Mouse (Mus musculus): Measurements from ENCODE around the gene Snai1. TPM values are rescaled to one million over a fixed set of nuclear protein-coding genes. Genes with fewer than 3 reads are reported as not detected.
A peak's percentile ranks its signal among the peaks of the same experiment; 100 is the strongest.

Snai1 gene
- 13.6 and 16.0 TPM in 2 replicates for polyA plus RNA-seq (2015; fragmentation: Nextera tagmentation; extraction: Ambion mirVana)

DNA sequence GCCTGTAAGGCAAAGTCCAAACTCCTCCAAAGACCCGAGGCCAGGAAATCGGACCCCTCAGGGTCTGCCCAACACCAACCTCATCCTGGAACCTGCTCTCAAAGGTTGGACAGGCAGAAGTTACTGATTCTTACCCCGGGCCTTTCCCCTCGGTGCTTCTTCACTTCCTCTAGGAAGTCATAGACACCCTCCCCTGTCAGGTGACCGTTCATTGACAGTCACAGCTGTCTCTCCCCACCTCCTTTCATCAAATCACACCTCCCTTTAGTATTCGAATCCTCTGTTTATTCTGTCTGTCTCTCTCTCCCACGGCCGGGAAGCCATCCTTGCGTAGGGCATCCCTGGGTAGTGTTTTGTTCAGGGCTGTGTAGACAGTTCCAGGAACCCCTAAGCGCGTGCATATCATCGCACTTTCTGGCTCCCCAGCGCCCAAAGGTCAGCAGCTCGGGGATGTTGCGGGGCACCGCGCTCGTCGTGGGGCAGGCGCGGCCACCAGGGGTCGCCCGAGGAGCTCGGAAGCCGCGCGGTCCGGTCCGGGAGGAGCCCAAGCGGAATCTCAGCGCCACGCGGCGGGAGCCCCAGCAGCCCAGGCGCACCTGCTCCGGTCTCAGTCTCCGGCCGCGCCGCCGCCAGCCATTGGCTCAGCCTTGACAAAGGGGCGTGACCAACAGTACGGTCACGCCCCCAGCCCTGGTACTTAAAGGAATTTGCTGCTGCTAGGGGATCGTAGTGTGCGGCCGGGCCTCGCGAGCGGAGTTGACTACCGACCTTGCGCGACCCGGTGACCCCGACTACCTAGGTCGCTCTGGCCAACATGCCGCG, at the start of gene Snai1:
Gene Snai1, plus strand, starts transcription at position 720 of the 822 bp plus-strand sequence.
- H3K4me1 ChIP-seq: peaks cover 29% of the 10 kb centered on the region
- peak within 1 kb of the TSS; percentile 54 for H3K4me3 ChIP-seq (replicated peaks)
- WGBS: under 1% methylated on average over 58 of the region's 58 CpGs
- peak within 1 kb of the TSS; percentile 37 for H3K9ac ChIP-seq
- H3K9me3 ChIP-seq: no peaks in the 10 kb centered on the region
- peak; percentile 96 for ATAC-seq (ENCODE audit: insufficient read depth, low FRiP score, low read depth)
- H3K4me2 ChIP-seq: peak within 1 kb of the TSS; percentile 94
- peak within 1 kb of the TSS; percentile 48; the same call in 1 of the 2 replicates for H3K27ac ChIP-seq
- H3K27me3 ChIP-seq (replicated peaks): peaks cover 18% of the 10 kb centered on the region; the same call in 1 of the 2 replicates
- 0 out of 2 replicates have a peak, but pooled peaks cover 3% of the 10 kb centered on the region for H3K36me3 ChIP-seq

DNA sequence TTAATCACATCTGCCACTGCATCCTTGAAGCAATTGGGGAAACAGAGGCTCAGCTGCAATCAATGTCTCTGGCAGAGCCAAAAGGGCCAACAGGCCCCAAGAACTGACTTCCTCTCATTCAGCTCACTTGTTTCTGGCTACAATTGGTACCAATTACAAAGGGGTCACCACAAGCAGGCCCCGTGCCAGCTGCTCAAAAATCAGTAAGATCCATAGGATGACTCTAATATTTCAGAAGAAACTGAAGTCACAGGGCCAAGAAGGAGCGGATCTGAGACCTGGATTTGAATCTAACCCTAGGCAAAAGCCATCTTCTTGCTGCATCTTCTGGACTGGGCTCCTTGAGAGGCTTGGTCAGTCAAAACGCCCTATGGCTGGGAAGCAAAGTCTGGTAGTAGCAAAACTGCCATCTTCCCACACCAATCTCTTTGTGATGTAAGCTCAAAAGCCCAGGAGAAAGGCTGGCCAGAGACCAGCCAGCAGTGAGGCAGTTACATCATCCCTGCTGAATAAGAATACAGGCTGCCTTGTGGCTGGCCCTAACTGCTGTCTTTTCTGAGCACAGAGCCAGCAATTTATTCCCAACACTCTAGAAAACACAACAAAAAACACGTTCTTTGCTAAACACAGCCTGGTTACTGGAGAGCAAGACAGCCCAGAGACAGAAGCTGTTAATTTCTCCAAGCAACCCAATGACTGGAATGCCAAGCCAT, 47.0 kb upstream of the Snai1 start:
- no peaks in the 10 kb centered on the region for H3K9me3 ChIP-seq
- H3K4me1 ChIP-seq: peaks cover 17% of the 10 kb centered on the region
- 75% methylated on average over 4 of the region's 4 CpGs for WGBS
- no peaks in the 10 kb centered on the region for H3K27me3 ChIP-seq (replicated peaks)
- no peaks in the 10 kb centered on the region for H3K36me3 ChIP-seq
- no peak overlapping the region for H3K27ac ChIP-seq
- H3K4me3 ChIP-seq (replicated peaks): peak overlapping the region; percentile 99; the same call in 1 of the 2 replicates
- peak overlapping the region; percentile 82 for H3K4me2 ChIP-seq
- H3K9ac ChIP-seq: no peak overlapping the region
- ATAC-seq (ENCODE audit: insufficient read depth, low FRiP score, low read depth): no peak

DNA sequence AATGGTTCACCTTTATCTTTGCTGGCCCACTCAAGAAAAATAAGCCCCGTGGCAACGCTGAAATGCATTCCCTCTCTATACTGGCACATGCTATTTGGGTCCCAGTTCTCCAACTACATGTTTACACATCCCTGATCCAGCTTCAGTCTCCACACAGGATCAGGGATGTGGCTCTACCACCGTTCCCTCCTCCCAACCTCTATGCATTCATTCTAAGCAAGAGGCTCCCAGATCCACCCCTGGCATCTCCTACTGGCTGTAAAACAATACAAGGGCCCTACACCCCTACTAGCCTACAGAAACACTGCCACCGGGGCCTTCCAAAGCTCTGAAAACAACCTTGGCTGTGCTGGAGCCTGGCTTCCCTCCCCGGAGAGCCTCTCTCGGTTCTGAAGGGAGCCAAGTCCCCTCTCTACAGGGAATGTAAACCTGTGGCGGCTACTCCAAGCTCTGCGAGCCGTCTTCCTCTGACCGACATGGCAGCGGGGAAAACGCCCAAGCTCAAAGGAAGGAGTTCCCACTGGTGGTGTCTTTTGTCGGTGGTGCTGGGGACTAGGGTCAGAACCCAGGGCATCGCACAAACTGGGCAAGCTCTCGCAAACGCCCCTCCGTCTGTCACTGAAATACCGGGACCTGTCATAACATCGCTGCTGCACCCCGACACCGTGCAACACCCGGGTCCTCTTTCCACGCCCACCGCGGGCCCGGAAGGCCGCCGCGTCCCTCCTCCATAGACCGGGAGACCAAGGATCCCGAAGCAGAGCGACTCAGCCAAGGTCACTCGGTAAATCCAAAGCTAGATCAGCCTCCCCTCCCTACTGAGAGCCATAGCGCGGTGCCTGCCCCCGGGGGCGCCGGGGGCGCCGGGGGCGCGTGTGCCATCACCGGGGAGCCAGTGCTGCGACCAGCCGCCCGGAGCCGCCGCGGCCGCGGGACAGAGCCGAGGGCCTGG, 46.0 kb upstream of the Snai1 start, which contains the start of gene Rnf114:
Gene Rnf114, plus strand, starts transcription at position 889 of the 952 bp plus-strand sequence.
- WGBS: 3% methylated on average over 52 of the region's 52 CpGs
- Histone ChIP-seq H3K27ac (peak within 1 kb of the TSS; percentile 96), H3K4me2 (peak within 1 kb of the TSS; percentile 82), H3K4me3 (replicated peaks) (peak within 1 kb of the TSS; percentile 99), H3K9ac (peak within 1 kb of the TSS; percentile 92), H3K9me3 (no peaks in the 10 kb centered on the region), H3K36me3 (no peaks in the 10 kb centered on the region), H3K4me1 (peaks cover 10% of the 10 kb centered on the region), H3K27me3 (replicated peaks) (no peaks in the 10 kb centered on the region)
- peak; percentile 12; the same call in 1 of the 2 replicates for ATAC-seq (ENCODE audit: insufficient read depth, low FRiP score, low read depth)

DNA sequence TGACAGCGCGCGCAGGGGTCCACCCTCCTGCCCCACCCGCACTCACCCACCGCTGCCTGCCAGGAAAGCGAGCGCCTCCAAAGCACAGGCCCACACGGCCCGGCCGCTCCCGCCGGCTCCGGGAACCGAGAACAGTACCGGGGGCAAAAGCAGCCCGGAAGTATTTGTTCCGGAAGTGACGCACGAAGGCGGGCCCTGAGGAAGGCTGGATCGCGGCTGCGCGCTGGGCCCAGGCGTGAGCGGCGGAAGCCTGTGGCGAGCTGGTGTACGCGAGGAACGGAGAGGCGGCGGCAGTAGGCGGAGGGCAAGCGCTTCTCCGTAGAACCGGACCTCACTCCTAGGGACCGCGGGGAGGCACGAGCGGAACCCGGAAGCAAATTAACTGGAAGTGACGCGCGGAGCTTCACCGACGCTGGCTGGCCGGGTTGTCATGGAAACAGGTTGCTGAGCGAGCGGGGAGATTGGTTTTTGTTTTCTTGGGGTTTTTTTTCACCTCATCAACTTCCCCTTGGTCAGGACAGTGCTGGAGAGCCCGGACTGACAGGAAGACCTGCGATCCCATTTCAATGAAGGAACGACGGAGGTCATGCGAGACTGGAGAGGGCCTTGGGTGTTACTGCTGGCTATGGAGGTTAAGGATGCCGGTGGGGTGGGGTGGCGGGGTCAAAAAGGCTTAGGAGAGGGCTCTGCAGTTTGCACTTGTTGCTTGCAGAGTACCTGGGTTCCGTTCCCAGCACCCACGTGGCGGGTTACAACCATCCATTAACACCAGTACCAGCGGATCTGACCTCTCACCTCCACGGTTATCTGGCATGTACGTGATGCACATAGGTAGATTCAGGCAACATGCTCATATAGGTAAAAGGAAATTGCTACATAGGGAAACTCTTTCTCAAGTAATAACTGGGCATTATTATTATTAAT, 45.0 kb upstream of the Snai1 start, which contains the start of gene Spata2:
Gene Spata2, minus strand, starts transcription at position 175 of the 924 bp plus-strand sequence.
- peak; percentile 89 for ATAC-seq (ENCODE audit: insufficient read depth, low FRiP score, low read depth)
- peaks cover 10% of the 10 kb centered on the region for H3K4me1 ChIP-seq
- WGBS: 1% methylated on average over 63 of the region's 63 CpGs
- H3K4me2 ChIP-seq: peak within 1 kb of the TSS; percentile 82
- H3K27ac ChIP-seq: peak within 1 kb of the TSS; percentile 96
- peak within 1 kb of the TSS; percentile 92 for H3K9ac ChIP-seq
- peak within 1 kb of the TSS; percentile 99 for H3K4me3 ChIP-seq (replicated peaks)
- H3K36me3 ChIP-seq: no peaks in the 10 kb centered on the region
- H3K9me3 ChIP-seq: no peaks in the 10 kb centered on the region
- H3K27me3 ChIP-seq (replicated peaks): no peaks in the 10 kb centered on the region

DNA sequence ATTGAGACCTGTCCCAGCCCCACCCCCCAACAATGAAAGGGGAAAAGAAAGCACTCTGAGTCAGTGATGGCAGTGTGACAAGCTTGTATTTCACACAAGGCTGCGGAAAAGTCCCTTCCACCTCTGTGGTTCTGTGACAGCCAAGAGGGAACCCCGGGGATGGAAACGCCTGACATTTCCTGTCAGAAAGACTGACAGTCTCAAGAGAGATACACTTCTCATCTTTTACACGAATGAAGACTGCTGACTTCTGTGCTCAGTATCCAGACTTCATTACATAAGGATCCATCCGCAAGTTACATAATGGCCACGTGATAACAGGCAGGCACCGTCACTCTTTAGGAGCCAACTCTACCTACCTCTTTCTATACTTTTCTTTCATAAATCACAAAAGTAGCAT, 41.6 kb upstream of the Snai1 start:
- Histone ChIP-seq H3K4me2 (no peak overlapping the region), H3K27me3 (replicated peaks) (no peaks in the 10 kb centered on the region), H3K36me3 (no peaks in the 10 kb centered on the region), H3K9me3 (no peaks in the 10 kb centered on the region), H3K27ac (no peak overlapping the region), H3K4me3 (replicated peaks) (no peak overlapping the region), H3K9ac (no peak overlapping the region), H3K4me1 (peaks cover 8% of the 10 kb centered on the region)
- WGBS: 74% methylated on average over 7 of the region's 7 CpGs
- ATAC-seq (ENCODE audit: insufficient read depth, low FRiP score, low read depth): no peak

DNA sequence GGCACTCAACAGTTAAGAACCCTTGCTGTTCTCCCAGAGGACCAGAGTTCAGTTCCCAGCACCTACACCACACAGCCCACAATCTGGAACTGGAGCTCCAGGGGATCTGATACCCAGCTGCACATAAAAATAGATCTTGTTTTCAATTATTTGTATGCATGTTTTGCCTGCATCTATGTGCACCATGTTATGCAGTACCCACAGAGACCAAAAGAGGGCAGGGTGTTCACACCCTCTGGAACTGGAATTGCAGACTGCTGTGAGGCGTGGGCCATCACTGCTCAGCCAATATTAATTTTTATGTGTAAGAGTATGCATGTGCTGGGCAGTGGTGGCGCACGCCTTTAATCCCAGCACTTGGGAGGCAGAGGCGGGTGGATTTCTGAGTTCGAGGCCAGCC, 40.7 kb upstream of the Snai1 start:
- 81% methylated on average over 5 of the region's 5 CpGs for whole genome bisulfite sequencing
- H3K27me3 ChIP-seq (replicated peaks): no peaks in the 10 kb centered on the region
- no peak overlapping the region for H3K4me3 ChIP-seq (replicated peaks)
- 0 out of 2 replicates have a peak, but pooled peaks cover 2% of the 10 kb centered on the region for H3K4me1 ChIP-seq
- no peak overlapping the region for H3K9ac ChIP-seq
- H3K27ac ChIP-seq: no peak overlapping the region
- no peaks in the 10 kb centered on the region for H3K9me3 ChIP-seq
- no peak overlapping the region for H3K4me2 ChIP-seq
- H3K36me3 ChIP-seq: no peaks in the 10 kb centered on the region
- no peak for ATAC-seq (ENCODE audit: insufficient read depth, low FRiP score, low read depth)

DNA sequence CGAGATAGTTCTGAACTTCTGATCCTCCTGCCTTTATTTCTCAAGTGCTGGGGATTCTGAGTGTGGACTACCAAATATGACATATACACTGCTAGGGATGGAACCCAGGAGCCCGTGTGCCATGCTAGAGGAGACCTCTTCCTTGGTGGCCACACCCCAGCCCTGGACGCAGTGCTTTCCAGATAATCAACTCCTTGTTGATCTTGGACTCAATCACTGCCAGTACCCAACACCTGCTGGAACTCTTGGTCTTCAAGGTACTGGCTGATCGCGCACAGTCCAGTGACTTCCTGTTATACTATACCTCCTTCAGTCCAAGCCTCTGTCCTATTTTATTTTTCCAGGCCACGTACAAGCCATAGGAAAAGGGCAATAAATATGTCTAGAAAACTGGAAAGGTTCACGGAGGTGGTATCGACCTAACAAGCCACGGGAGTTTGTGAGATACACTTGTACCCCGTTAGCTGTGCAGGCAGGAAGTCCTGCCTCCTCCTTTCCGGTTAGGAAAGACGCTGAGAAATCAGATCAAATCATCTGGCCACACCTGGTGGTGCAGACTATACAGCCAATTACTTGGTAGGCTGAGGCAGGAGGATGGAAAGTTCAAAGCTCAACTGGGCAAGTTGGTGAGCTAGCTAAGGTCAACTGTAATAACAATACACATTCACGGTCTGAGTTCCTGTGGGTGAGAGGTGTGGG, 35.3 kb upstream of the Snai1 start:
- H3K4me2 ChIP-seq: peak overlapping the region; percentile 92
- peak; percentile 40; the same call in 1 of the 2 replicates for ATAC-seq (ENCODE audit: insufficient read depth, low FRiP score, low read depth)
- H3K9ac ChIP-seq: no peak overlapping the region
- H3K4me1 ChIP-seq: peaks cover 20% of the 10 kb centered on the region
- H3K27me3 ChIP-seq (replicated peaks): no peaks in the 10 kb centered on the region
- peaks cover 10% of the 10 kb centered on the region for H3K36me3 ChIP-seq
- H3K27ac ChIP-seq: peak overlapping the region; percentile 80; the same call in 1 of the 2 replicates
- H3K9me3 ChIP-seq: no peaks in the 10 kb centered on the region
- 41% methylated on average over 13 of the region's 13 CpGs for WGBS
- peak overlapping the region; percentile 98 for H3K4me3 ChIP-seq (replicated peaks)

DNA sequence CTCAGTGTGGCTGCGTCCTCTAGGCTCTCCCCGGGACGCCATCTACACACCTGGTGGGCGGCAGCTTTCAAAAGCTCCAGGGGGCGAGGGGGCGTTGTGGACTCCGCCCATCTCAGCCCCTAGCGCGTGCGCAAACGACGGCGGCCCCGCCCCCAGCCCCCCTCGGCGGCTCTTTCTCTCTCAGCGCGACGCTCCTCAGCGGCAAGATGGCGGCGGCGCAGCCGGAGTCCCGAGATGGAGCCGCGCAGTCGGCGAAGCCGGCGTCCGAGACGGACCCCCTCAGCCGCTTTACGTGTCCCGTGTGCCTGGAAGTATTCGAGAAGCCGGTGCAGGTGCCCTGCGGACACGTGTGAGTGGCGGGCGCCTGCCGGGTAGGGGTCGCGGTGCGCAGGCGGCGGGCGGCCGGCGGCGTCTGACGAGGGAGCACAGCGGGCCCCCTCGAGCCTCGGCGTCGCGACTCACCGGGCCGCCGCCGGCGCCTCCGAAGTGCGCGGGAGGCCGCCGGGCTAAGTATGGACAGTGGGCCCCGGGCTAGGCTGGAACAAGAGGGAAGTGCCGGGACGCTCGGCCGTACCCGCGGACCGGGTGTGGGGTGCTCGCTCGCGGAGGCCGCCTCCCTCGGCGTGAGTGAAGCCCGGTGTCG, 34.6 kb upstream of the Snai1 start:
- peaks cover 20% of the 10 kb centered on the region for H3K4me1 ChIP-seq
- peak overlapping the region; percentile 80 for H3K27ac ChIP-seq
- H3K36me3 ChIP-seq: peaks cover 11% of the 10 kb centered on the region
- H3K9me3 ChIP-seq: no peaks in the 10 kb centered on the region
- under 1% methylated on average over 71 of the region's 85 CpGs for WGBS
- peak; percentile 86 for ATAC-seq (ENCODE audit: insufficient read depth, low FRiP score, low read depth)
- H3K4me3 ChIP-seq (replicated peaks): peak overlapping the region; percentile 98
- peak overlapping the region; percentile 92 for H3K9ac ChIP-seq
- peak overlapping the region; percentile 92 for H3K4me2 ChIP-seq
- no peaks in the 10 kb centered on the region for H3K27me3 ChIP-seq (replicated peaks)

DNA sequence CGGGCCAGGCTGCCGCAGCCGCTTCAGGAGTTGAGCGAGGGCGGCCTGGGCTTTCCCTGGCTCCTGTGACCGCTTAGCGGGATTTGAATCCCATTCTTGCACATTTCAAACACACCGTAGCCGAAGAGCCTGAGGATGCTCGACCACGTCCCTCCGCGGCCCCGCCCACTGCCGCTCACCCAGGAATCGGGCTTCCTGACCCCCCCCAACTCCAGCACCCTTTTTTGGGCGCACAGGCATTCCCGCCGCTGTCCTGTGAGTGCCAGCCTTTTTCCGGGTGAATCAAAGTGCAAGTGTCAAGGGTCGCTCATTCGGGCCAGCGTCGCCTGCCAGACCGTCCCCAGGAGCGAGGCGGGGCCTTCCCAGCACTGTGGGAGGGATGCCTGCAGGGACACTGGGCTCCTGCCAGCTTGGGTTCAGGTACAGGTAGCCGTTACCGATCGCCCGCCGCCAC, 34.1 kb upstream of the Snai1 start:
- Histone ChIP-seq H3K9me3 (no peaks in the 10 kb centered on the region), H3K4me1 (peaks cover 20% of the 10 kb centered on the region), H3K4me2 (peak overlapping the region; percentile 92), H3K9ac (peak overlapping the region; percentile 92), H3K4me3 (replicated peaks) (peak overlapping the region; percentile 98), H3K27me3 (replicated peaks) (no peaks in the 10 kb centered on the region), H3K36me3 (peaks cover 16% of the 10 kb centered on the region), H3K27ac (peak overlapping the region; percentile 80)
- ATAC-seq (ENCODE audit: insufficient read depth, low FRiP score, low read depth): 0 out of 2 replicates have a peak, but pooled peaks have one; percentile 12
- under 1% methylated on average over 32 of the region's 32 CpGs for WGBS
